Mouse (Mus musculus) MN1 (cell line): ENCODE data around the gene Cdc42se2.

Source experiments
- DNase-seq: peaks from one replicate; pipeline ENCODE4 v3.0.0-alpha.2; 2016; ENCODE audit warnings: low spot score

Cdc42se2 gene

DNA sequence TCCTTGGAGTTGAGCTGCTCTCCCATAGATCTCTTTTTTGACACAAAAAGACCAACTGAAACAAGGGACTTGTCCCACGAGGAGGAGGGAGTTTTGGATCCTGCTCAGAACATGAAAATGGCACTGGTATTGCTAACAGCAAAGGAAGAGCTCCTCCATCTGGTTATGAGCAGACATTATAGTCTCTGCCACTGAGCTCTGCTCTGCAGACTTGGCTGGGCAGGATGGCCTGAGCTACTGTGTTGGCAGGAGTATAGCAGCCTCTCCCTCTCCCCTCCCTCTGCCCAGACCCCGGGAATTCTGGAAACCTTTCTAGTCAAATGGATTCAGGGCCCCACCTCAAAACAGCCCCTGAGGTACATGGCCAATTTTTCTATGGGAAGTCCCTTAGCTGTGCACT lies 77.8 kb downstream of the Cdc42se2 start:
- no peak for DNase-seq

DNA sequence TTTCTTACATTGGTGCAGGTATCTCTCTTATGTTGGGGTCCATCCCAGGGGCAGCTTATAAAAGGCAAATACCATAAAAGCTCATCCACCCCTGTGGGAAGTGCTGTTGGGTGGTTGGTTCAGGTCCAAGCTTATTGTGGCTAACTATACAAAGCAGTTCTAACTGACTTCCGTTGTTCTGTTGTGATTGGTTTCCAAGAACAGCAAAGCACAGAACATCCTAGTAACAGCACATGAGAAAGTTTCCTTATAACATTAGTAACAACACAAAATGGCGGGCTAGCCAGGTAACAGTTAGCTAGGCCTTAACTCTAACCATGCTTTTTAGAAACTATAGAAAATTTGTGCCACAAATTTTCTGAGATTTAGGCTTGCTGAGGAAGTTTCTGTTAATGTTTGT lies 79.3 kb downstream of the Cdc42se2 start:
- no peak for DNase-seq

DNA sequence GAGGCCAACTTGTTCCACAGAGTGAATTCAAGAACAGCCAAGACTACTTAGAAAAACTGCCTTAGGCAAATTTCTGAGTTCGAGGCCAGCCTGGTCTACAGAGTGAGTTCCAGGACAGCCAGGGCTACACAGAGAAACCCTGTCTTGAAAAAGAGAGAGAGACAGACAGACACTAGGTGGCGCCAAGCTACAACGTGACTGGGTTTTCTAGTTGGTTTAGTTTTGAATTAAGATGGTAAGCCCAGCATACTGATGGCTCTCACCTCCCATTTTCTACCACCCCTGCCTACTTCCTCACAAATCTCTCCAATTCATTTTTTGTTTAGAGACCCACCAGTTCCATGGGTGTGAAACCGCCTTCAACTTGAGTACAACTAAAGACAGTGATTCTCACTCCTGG lies 84.2 kb downstream of the Cdc42se2 start:
- peak; percentile 75 for DNase-seq

DNA sequence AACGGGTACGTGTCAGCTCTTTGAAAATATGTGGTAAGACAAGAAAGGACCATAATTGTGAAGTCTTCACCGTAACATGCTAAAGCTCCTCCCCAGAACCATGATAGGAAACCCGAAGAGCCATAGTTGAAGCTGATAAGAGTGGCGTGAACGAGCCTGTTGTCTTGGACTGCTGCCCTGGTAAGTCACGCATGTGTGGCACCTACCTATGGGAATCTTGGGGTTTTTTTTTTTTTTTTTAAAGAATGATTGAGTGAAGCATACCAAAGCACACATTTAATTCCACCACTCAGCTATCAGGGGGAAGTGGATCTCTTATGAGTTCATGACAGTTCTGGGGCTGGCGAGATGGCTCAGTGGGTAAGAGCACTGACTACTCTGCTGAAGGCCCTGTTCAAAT lies 85.6 kb downstream of the Cdc42se2 start:
- DNase-seq, result no peak

DNA sequence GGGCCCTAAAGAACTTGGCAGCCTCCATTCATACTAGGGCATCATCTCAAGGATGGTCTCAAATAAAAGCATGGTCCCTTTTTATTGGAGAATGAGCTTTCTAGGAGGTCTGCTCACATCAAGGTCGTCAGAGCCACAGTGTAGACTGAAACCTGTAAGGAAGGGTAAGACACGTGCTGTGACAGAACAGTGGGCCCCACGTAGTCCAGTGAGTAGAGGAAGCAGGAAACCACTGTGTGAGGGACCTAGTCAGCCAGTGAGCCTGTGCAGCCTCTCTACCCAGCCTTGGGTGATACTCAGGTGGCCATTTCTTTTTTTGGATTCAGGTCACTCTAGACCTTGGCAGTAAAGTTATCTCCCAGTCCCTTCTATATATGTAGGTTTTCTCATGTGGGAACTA lies 87.5 kb downstream of the Cdc42se2 start:
- no peak for DNase-seq

DNA sequence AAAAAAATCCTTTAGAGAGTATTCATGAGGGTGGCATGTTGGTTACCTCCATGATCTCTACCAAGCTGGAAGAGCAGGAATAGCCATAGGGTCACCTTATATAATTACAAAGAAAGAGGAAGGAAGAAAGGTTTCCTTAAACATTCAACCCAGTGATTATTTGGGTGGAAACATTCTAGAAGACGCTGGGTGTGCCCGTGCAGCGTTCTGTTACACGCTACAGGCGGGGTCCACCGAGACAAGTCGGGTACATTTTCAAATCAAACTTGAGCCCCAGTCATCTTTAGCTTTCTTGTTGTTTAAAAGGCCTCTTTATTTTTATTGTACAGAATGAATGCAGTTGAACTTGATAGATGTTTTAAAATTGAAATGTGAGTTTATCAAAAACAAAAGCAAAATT lies 88.8 kb downstream of the Cdc42se2 start:
- no peak for DNase-seq

DNA sequence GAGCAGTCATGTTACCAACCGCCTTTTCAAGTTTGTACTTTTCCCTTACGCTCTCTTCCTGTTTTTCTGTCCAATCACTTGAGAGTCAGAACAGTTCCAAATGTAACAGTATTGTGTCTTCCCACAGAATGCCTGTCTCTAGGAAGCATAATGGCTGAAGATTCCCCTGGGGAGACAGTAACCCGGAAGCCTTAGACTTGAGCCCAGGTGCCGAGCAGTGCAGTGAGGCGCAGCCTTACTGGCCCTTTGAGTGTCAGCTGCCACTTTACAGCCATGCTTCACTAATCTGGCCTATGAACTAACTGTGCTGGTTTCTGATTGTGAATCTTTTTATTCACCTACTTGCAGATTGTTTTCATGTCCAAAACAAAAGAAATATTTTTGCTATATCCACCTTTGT lies 89.9 kb downstream of the Cdc42se2 start:
- no peak for DNase-seq

DNA sequence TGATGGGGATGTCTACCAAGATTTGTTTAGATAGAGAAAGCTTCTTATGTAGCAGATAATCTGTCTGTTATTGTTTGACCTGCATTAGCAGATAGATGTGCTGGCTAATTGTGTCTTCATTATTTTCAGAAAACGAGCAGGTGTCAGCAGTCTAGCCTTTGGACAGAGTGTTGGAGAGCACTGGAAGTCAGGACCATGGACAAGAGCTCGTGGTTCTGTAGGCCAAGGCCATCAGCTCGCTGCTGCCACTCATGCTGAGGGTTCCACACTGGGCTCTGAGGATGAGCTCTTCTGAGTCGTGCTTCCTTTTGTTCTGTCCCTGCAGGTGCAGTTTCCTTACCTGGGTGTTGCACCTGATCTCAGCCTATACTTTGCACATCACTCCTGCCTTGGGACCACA lies 91.5 kb downstream of the Cdc42se2 start:
- no peak for DNase-seq

DNA sequence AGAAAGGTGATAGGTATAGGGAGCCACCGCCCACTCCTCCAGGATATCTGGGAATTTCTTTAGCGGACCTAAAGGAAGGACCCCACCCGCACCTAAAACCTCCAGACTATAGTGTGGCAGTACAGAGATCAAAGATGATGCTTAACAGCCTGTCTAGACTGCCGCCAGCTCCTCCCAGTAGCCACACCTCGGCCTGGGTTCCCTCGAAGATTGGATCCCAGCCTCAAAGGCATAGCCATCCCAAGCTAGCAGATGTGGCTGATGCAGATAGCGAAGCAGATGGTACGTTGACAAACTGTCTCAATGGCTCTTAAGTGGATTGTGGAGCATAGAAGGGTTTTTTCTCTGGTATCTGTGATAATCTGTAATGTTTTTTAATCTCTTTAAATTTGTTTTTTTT lies 93.2 kb downstream of the Cdc42se2 start:
- DNase-seq, result peak; percentile 25

DNA sequence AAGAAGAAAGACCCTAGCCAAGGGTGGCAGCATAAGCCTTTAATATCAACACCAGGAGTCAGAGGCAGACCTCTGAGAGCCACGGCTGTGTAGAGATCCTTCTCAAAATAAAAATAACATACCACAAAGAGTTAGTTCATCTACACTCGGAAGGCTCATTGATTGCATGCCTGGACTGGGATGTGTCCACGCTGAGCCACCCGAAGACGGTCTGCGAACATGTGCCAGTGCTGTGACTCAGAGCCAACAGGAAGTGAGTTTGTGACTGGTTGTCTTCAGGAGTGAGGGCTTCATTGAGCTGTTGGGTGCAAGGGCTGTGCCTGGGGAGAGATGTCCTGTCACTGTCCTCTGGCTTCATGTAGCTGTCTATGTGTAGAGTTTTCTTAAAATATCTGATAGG lies 93.8 kb downstream of the Cdc42se2 start:
- DNase-seq, result peak; percentile 20

DNA sequence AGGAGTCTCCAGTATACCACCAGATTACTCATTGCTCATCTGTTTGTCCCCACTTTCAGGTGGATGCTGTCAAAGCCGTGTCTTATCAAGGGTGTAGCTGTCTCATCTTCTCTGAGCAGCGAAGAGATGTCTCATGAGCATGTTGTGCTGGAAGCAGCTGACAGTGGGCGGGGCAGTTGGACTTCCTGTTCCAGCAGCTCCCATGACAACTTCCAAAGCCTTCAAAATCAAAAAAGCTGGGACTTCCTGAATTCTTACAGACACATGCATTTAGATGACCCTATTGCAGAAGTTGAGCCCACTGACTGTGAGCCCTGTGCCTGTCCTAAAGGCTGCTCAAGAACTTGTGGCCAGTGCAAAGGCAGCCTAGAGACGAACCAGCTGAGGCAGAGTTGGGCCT lies 96.3 kb downstream of the Cdc42se2 start:
- no peak for DNase-seq

DNA sequence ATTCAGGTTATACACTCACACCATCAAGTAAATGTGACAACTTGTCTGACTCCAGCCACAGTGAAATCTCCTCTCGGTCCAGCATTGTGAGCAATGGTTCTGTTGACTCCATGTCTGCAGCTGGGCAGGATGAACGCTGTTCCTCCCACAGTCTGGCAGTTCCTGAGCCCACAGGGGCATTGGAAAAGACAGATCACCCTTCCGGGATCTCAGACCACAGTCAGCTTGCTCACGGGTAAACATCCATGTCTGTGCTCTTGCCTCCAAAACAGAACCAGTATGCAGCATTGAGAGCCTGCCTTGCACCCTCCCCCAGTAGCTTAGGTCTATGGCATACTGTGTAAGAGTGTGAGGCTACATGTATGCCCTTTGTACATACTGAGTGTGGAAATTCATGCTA lies 97.3 kb downstream of the Cdc42se2 start:
- DNase-seq, result no peak

DNA sequence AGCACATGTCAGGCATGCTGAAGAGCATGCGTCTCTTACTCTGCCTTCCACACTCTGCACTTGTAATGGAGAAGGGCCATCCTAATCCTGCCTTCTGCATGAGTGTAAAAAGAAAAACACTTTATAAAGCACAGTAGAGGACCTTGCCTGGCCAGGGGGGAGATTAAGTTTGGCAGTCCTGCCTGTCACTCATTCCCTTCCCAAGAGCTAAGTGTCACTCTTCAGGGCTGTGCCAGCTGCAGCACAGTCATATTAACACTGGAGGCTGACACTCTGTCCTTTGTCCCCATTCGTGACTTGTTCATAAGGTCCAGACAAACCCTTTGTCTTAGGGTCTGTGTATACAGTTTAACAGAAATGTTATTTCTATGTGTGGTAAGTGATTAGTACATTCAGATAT lies 102.6 kb downstream of the Cdc42se2 start:
- no peak for DNase-seq

DNA sequence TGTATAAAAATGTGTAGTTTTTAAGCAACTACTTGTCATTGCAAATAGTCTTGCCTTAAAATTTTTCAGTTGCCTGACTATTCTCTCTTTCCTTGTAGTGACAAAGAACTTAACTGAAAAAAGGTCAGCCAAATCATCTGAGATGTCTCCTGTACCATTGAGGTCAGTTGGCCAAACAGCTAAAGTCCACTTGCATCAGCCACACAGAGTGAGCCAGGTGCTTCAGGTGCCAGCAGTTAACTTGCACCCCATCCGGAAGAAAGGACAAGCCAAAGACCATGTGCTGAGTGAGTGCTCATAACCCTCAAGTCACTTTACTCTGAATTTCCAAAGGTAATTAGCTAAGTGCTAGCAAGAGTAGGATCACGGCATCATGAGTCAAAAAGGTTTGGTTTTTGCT lies 108.3 kb downstream of the Cdc42se2 start:
- no peak for DNase-seq

DNA sequence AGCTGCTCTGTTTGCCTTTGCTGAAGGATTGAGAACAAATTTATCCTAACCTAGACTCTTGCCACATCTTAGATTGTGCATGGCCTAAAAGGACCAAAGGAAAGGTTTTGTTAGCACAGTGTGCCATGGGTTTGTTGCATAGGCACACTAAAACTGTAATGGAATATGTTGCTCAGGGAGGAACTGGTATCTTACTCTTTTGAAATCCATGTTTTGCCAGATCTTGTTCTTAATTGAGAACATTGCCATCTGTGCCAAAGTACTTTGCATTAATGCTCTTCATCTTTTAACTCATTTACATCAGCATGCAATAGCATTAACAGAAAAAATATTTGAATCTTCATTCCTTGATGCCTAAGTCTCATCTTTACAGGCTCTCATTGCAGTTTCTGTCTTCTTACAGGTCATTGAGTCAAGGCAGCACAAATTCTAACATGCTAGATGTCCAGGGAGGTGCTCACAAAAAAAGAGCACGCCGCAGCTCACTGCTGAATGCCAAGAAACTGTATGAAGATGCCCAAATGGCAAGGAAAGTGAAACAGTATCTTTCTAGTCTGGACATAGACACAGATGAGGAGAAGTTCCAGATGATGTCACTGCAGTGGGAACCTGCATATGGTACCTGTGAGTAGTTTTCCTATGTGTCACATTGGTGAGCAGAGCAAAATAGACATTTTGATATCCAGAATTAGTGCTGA lies 111.5 kb downstream of the Cdc42se2 start:
- DNase-seq, result no peak

DNA sequence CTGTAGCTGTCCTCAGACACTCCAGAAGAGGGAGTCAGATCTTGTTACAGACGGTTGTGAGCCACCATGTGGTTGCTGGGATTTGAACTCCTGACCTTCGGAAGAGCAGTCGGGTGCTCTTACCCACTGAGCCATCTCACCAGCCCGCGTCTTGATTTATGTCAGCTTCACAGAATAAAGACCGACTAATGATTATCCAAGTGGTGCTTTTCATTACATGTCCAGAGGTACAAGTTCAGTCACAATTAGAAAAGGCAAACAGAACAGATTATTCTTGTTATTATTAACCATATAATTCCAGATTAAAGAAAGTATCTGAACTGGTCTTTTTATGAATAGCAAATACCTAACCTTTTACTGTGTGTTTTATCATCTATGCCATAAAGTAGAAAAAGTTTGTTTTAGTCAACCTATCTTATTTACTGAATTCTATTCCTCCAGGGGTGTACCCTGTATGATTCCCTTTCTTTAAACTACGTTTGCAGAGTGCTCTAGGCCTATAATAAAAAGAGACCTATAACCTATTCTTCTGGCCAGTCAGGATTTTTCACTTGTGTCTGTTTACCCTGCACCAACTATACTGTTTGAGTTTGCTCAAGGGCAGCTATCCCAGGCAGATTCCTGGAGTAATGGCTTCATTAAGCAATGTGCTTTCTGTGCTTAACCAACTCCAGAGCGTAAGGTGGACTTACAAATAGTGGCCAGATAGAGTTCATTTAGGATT lies 113.7 kb downstream of the Cdc42se2 start:
- DNase-seq, result no peak
